Mouse (Mus musculus) bone marrow, adult 2 months (tissue): ENCODE measurements around the gene Kctd15. TPM values are rescaled to one million over a fixed set of nuclear protein-coding genes. Genes with fewer than 3 reads are reported as not detected.

Experiments used
- H3K27ac ChIP-seq: fragments of 200-500 bp; 2 replicates; pipeline ENCODE4 v1.5.1; 2012; ENCODE audit warnings: low read depth, mild to moderate bottlenecking, control low read depth, inconsistent platforms, low read length; ENCODE audit not compliant: control insufficient read depth, poor library complexity, insufficient read depth
- H3K4me1 ChIP-seq: fragments of 200-500 bp; 2 replicates; pipeline ENCODE4 v1.6.1; 2011; ENCODE audit warnings: low read length; ENCODE audit not compliant: control insufficient read depth, insufficient read depth
- H3K4me3 ChIP-seq: fragments of 200-500 bp; replicated peaks from 2 replicates; pipeline ENCODE3; 2011; ENCODE audit warnings: mild to moderate bottlenecking, low read depth, low read length, control low read depth; ENCODE audit not compliant: control insufficient read depth
- CTCF ChIP-seq: fragments of 200-500 bp; IDR thresholded peaks from 2 replicates; pipeline ENCODE4 v1.5.1; 2011; ENCODE audit warnings: low read length, control low read depth; ENCODE audit not compliant: control insufficient read depth, insufficient read depth
- POLR2A ChIP-seq: fragments of 200-500 bp; IDR thresholded peaks from 2 replicates; pipeline ENCODE4 v1.6.1; 2011; ENCODE audit warnings: low read depth, mild to moderate bottlenecking, control low read depth, low read length, borderline replicate concordance; ENCODE audit not compliant: control insufficient read depth
- WGBS: fragments of 180-500 bp; shearing (Covaris S2); methylation state at CpG from one replicate; pipeline ENCODE4 v1.1.7; 2018; 5-methylcytosine and 5-hydroxymethylcytosine counted together
- polyA plus RNA-seq: library from polyadenylated mRNA; stranded (reverse); fragments of >200 nt; gene quantifications from 2 replicates; pipeline ENCODE4 v1.2.4, GENCODE M21; 2011; ENCODE audit warnings: low replicate concordance; ENCODE audit not compliant: missing spikeins, insufficient read depth, insufficient read length

Kctd15 gene
- polyA plus RNA-seq, 1 experiment: 0.80 TPM

- 73% methylated on average over 14 of the region's 14 CpGs for WGBS
- TF ChIP-seq CTCF (no peak), POLR2A (no peak)
- no peak overlapping the region for H3K27ac ChIP-seq
These were observed 59.8 kb downstream of the Kctd15 start for GRCm38 (mm10) chr7:34596531-34597235.

DNA sequence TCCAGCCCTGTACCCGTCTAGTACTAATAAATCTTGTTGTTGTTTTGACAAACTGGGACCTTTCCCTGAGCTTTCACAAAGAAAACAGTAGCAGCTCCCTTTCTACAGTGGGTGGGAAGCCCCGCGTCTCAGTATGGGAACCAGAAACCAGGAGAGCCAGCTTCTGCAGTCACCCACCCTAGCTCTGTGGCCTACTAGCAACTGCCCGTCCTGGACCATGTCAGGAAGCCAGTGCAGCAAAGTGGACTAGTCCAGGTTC lies 61.3 kb downstream of the Kctd15 start:
- no peak for TF ChIP-seq CTCF
- TF ChIP-seq POLR2A: no peak
- Histone ChIP-seq H3K27ac (no peak overlapping the region), H3K4me3 (no peak overlapping the region), H3K4me1 (no peaks in the 10 kb centered on the region)
- WGBS: 72% methylated on average over 4 of the region's 4 CpGs

More at GRCm38 (mm10) chr7:34596531-34597235, 59.8 kb downstream of the Kctd15 start:
- Histone ChIP-seq H3K4me3 (no peak overlapping the region), H3K4me1 (no peaks in the 10 kb centered on the region)

- H3K4me1 ChIP-seq: no peaks in the 10 kb centered on the region
- WGBS: 40% methylated on average over 18 of the region's 18 CpGs
- TF ChIP-seq CTCF: no peak
- no peak for TF ChIP-seq POLR2A
- H3K27ac ChIP-seq: no peak overlapping the region
- no peak overlapping the region for H3K4me3 ChIP-seq
These were observed 61.8 kb downstream of the Kctd15 start for GRCm38 (mm10) chr7:34594501-34595306.

GRCm38 (mm10) chr7:34590711-34591110 lies 65.8 kb downstream of the Kctd15 start:
- Histone ChIP-seq H3K27ac (no peak overlapping the region), H3K4me3 (no peak overlapping the region), H3K4me1 (no peaks in the 10 kb centered on the region)
- TF ChIP-seq CTCF (no peak), POLR2A (no peak)
- WGBS: 90% methylated on average over 11 of the region's 11 CpGs

Other genes with a start within 250 kb of the Kctd15 start
- not detected in 2 replicates for gene Chst8, start 156.0 kb upstream of the Kctd15 start, polyA plus RNA-seq